Mouse (Mus musculus): Measurements from ENCODE around the gene Klra4. TPM values are rescaled to one million over a fixed set of nuclear protein-coding genes. Genes with fewer than 3 reads are reported as not detected.
"Not testable (repeated sequence)": the region's sequence is repeated elsewhere in the genome, so short reads cannot be mapped to it uniquely, and the experiment has no call there.

The Klra4 gene
- polyA plus RNA-seq (2012; rRNA removed): not detected in 2 replicates

DNA sequence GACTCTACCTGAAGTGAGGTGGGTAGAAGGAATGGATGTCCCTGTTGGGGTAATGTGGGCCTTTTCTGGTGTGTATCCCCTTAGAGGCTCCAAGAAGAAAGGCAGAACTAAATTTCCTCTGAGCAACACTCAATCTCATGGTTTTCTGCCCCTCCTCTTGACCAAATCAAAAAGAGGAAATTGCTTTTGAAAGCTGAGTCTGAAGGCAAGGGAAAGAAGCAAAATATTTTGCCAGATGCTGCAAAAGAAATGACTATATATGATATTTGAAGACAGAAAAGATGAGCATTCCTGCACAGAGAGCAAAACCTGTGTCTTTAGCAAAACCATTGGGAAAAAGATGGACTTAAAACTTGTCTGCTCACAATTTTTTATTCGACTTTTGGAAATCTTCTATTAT is at the start of gene Klra4:
Klra4 (minus strand) TSS at position 101 of the 400 bp plus-strand sequence.
- not testable (repeated sequence) for DNase-seq (ENCODE audit: extremely low spot score in 1 of 2, low spot score in 1 of 2)

DNA sequence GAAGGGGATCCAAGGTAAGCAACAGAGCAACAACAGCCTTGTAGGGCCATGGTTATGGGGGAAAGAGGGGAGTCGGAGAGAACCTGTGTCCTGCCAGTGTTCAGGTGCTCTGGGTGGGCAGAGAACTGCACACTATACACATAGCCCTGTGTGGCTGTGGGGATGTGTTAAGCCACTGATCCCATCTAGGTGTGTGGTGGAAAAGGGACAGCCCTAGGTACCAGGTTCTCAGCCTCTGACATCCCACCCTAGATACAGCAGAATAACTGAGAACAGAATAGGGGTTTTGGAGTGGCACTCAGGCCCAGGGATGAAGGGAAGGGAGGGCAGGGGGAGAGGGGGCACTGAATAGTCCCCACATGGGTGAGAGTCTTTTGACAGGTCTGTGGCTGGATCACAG is 43.4 kb upstream of the Klra4 start:
- DNase-seq (ENCODE audit: extremely low spot score in 1 of 2, low spot score in 1 of 2): no peak

DNA sequence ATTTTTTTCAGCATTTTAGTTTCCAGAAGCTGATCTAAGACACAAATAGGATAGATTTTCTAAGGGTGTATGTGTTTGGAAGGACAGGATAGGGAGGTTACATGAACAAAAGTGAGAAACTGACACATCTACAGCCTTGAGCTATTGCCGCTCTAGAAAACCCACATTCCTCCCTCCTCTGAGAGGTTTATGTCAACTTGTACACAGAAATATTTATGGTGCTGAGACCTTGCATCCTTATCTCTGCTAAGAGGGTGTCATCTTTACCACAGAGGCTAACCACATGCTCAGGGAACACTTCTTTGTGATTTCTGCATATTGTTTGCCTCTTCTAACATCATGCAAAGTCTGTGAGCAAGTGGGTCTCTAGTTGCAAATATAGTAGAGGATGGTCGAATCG is 35.7 kb upstream of the Klra4 start:
- DNase-seq (ENCODE audit: extremely low spot score in 1 of 2, low spot score in 1 of 2): not testable (repeated sequence)

DNA sequence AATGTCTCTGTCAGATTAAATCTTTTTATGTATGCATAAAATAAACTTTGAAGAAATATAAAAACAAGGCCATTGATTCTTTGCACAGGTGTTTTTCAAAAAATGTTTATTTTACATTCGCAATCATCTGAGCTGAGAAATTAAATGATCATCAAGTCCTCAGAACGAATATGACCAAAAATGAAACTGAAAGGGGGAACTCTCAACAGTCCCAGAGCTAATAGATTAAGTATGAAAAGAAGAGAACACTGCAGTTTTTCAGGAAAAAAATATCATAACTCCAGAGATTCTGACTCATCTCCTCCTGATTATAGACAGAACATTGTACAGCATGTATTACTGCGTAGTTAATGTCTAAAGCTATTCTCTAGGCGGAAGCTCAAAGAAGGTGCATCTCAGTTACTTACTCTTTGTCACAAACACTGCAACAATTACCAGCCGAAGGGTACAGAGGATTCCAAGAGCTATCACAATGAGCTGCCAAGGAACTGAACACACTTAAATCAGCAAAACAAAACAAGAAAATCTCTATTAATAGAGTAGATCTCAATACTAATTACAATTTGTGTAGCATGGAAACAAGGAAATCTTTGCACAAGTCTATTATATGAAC is 25.4 kb upstream of the Klra4 start:
- no peak for DNase-seq (ENCODE audit: extremely low spot score in 1 of 2, low spot score in 1 of 2)

DNA sequence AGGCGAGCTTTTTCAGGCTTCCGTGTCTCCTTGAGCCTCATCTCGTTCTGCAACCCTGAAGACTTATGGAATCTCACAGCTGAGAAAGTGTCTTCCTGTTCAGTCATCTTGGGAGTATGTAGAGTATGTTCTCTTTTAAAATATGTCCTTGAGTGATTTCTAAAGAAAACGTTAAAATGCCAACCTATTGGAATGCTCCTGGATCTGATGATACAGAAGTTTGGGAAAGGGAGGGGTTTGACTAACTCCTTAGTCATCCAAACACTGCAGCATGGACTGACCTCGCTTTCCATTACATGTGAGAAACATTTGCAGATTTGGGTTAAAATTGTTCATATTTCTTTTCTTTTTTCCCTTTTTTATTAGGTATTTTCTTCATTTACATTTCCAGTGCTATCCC is 1.9 kb downstream of the Klra4 start:
- DNase-seq (ENCODE audit: extremely low spot score in 1 of 2, low spot score in 1 of 2): no peak

DNA sequence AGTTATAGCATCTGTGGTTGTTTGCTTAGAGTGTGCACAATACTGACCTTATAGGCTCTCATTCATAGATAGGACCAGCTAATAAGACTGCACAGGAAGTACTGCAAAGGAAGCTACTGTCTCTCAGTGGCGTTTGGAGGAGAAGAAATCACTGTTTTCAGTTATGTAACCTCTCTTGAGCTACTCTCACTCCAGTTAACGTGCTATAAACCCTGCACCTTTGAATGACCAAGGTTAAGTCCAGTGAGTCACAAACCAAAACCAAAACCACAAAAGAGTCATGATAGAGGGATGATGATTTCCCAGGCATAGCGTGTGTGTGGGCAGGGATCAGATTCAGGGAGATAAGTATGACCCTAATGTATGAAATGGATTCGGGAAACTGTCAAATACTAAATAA is 31.9 kb downstream of the Klra4 start:
- not testable (repeated sequence) for DNase-seq (ENCODE audit: extremely low spot score in 1 of 2, low spot score in 1 of 2)

DNA sequence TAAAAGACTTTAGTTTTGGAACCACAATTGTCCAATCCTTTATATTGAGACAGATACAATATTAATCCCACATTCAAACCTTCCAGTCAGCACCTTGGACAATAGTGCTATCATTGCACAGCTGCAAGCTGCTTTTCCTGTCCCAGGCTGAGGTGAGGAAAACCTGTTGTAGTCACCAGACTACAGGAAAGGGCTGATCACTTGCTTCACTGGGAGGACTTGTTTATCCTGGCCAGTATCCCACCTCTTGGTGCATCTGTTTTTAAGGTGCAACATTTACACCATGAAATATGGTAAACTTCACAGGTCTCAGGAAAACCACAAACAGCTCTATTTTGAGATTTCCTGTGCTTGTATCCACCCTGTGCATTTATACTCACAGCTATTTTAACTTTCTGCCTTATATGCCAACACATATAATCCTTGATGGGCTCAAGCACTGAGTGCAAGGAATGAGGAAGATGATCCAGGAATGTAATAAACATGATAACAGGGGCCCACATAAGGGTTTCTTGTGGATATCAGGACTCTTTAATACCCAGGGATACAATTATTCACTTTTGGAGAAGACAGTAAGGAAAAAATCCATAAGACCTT is 35.5 kb downstream of the Klra4 start:
- not testable (repeated sequence) for DNase-seq (ENCODE audit: extremely low spot score in 1 of 2, low spot score in 1 of 2)

DNA sequence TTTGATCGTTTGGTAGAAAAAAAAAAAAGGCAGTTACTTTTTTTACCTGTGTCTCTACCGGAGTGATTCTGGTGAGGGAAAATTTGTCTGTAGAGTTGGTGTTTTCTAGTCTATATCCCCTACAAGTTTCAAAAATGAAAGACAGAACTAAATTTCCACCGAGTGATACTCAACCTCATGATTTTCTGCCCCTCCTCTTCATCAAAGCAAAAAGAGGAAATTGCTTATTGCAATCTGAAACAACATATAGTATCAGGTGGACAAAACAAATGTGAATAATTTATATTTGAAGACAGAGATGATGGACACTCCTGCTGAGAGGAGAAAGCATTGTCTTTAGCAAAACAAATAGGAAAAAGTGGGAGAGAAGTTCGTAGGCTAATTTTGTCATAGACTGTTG is 40.2 kb downstream of the Klra4 start, which contains the start of gene Klra6:
Klra6 (minus strand) TSS at position 101 of the 400 bp plus-strand sequence.
- no peak for DNase-seq (ENCODE audit: extremely low spot score in 1 of 2, low spot score in 1 of 2)

Other genes with a start within 250 kb of the Klra4 start
- not detected in 2 replicates for gene Gm17631, start 204.6 kb downstream of the Klra4 start, polyA plus RNA-seq (2012; rRNA removed)
- not detected in 2 replicates for gene Klra17, start 190.6 kb downstream of the Klra4 start, polyA plus RNA-seq (2012; rRNA removed)
- not detected in 2 replicates for gene Klra5, start 149.6 kb downstream of the Klra4 start, polyA plus RNA-seq (2012; rRNA removed)
- gene Klra6, start 40.3 kb downstream of the Klra4 start, polyA plus RNA-seq (2012; rRNA removed): not detected in 2 replicates
- not detected in 2 replicates for gene Klra8, start 62.6 kb upstream of the Klra4 start, polyA plus RNA-seq (2012; rRNA removed)
- not detected in 2 replicates for gene Klra9, start 125.8 kb upstream of the Klra4 start, polyA plus RNA-seq (2012; rRNA removed)
- not detected in 2 replicates for gene Klra7, start 166.1 kb upstream of the Klra4 start, polyA plus RNA-seq (2012; rRNA removed)
- gene Klra10, start 214.7 kb upstream of the Klra4 start, polyA plus RNA-seq (2012; rRNA removed): not detected in 2 replicates